18 mouse cellular contexts compared by ENCODE assay signal in the genomic region with DNA sequence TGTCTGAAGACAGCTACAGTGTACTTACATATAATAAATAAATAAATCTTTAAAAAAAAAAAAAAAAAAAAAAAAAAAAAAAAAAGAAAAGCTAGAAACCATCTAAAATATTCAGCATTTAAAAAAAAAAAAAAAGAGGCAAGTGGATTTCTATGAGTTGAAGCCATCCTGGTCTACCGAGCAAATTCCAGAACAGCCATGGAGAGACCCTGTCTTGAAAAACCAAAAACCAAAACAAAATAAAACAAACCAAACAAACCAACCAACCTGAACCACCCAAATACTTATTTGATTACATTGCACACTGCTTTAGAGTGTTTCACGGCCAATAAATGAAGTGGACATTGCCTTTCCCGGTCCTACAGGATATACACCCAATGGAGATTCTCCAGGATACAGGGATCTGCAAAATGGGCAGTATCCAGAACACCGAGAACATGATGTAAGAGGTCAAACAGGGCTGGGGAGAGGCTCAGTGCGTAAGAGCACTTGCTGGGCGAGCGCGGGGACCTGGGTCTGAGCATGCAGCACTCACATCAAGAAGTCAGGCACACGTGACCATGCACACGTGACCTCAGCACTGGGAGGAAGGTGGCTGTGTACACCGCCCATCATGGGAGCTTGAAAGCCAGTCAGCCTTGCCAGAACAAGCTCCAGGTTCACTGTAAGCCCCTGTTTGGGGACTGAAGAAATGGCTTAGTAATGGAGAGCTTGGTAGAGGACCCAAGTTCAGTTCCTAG. TPM values are rescaled to one million over a fixed set of nuclear protein-coding genes. Genes with fewer than 3 reads are reported as not detected.
"Had no signal": no experiment of that assay in that cellular context is flagged by ENCODE, and none has a peak within 500 bp of the region (broad histone marks: within the 10 kb centered on the region; RNA-seq: fewer than 3 reads in every experiment).

No protein-coding gene starts in this region.

- H3K27me3 ChIP-seq: liver, embryonic 13.5 days; midbrain, embryonic 12.5 days; neural tube, embryonic 13.5 days; stomach, embryonic 15.5 days had no signal

- H3K9me3 ChIP-seq: liver, embryonic 13.5 days; midbrain, embryonic 12.5 days; neural tube, embryonic 13.5 days; stomach, embryonic 15.5 days had no signal

- H3K9ac ChIP-seq: liver, embryonic 13.5 days; midbrain, embryonic 12.5 days; neural tube, embryonic 13.5 days; stomach, embryonic 15.5 days had no signal

- H3K4me3 ChIP-seq: layer of hippocampus, adult 2 months; left cerebral cortex, adult 2 months; liver, embryonic 13.5 days; midbrain, embryonic 12.5 days; neural tube, embryonic 13.5 days; stomach, embryonic 15.5 days had no signal

- H3K4me2 ChIP-seq: liver, embryonic 13.5 days; midbrain, embryonic 12.5 days; neural tube, embryonic 13.5 days; stomach, embryonic 15.5 days had no signal

- ATAC-seq: intestine, embryonic 16.5 days had no signal

- DNase-seq: kidney, adult 18-20 months; kidney, adult 9 months; layer of hippocampus, postnatal 36 days; liver, embryonic 13.5 days; lung, adult 2 months; lung, postnatal 14 days; lung, postnatal 4 days; retina, postnatal 1 day; right cerebral cortex, postnatal 25 days; spleen, adult 18-20 months; thymus, postnatal 25 days had no signal

- H3K27ac ChIP-seq: layer of hippocampus, adult 2 months; left cerebral cortex, adult 2 months; liver, embryonic 13.5 days; midbrain, embryonic 12.5 days; neural tube, embryonic 13.5 days; stomach, embryonic 15.5 days had no signal

RNA-seq across cellular contexts. Expression of gene Peli3, which starts 17.6 kb away (rescaled TPM):
- total RNA-seq: megakaryocyte progenitor cell, adult 5-6 weeks had no signal
